Mouse (Mus musculus) cortical plate, adult 2 months (tissue): ENCODE data around the gene Nos3. TPM values are rescaled to one million over a fixed set of nuclear protein-coding genes. Genes with fewer than 3 reads are reported as not detected.
A peak's percentile ranks its signal among the peaks of the same experiment; 100 is the strongest.

Source experiments
- H3K27ac ChIP-seq: fragments of 200-500 bp; 2 replicates; pipeline ENCODE4 v1.5.1; 2012; ENCODE audit warnings: low read length, control low read depth, inconsistent platforms; ENCODE audit not compliant: insufficient read depth
- H3K4me1 ChIP-seq: fragments of 200-500 bp; 2 replicates; pipeline ENCODE4 v1.6.1; 2011; ENCODE audit warnings: low read length; ENCODE audit not compliant: control insufficient read depth, insufficient read depth
- H3K4me3 ChIP-seq: fragments of 200-500 bp; 2 replicates; pipeline ENCODE4 v1.5.1; 2011; ENCODE audit warnings: mild to moderate bottlenecking, low read length, control low read depth; ENCODE audit not compliant: insufficient read depth
- CTCF ChIP-seq: fragments of 200-500 bp; IDR thresholded peaks from 2 replicates; pipeline ENCODE4 v1.5.1; 2011; ENCODE audit warnings: mild to moderate bottlenecking, control low read depth, low read length; ENCODE audit not compliant: insufficient read depth; ENCODE audit errors: extremely low read depth
- POLR2A ChIP-seq: fragments of 200-500 bp; IDR thresholded peaks from 2 replicates; pipeline ENCODE4 v1.6.1; 2011; ENCODE audit warnings: mild to moderate bottlenecking, low read length, control low read depth; ENCODE audit not compliant: insufficient read depth; ENCODE audit errors: extremely low read depth
- polyA plus RNA-seq: library from polyadenylated mRNA; depleted of rRNA; stranded (reverse); fragments of >200 nt; gene quantifications from 2 replicates; pipeline ENCODE4 v1.2.3, GENCODE M21; 2012

The Nos3 gene
- polyA plus RNA-seq, 1 experiment, result 10.4 TPM

DNA sequence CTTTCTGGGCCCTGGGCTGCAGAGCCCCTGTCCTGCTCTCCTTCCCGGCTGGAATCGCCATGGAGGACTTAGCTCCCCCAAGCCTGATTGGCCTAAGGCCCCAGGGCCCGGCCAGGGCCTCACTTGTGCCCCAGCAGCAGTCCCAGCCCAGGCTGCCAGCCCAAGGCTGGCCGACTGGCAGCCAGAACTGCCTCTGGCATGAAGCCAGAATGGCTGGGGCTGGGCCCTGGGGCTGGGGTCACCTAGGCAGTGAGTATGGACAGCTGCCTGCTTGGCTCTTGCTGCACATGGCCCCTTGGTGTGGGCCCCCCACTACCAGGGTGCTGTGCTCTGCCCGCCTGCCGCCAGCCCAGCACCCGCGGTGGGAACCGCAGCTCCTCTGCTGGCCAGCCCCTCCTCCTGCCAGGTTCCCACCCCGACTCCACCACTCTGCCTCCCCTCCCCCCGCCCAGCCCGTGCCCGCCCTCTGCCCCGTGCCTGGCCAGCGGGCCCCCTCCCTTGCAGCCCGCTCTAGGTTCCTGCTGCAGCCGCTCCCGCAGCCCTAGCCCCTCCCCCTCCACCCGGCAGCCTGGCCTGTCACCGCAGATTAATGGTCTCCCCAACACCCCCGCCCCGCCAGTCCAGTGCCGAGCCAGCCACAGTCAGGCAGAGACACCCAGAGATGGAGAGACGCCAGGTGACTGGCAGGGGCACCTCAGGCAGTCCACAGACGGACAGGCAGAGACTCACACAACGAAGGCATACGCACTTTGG is 35.2 kb upstream of the Nos3 start:
- Histone ChIP-seq H3K4me1 (no peaks in the 10 kb centered on the region; the same call in 1 of the 2 replicates), H3K4me3 (no peak overlapping the region), H3K27ac (no peak overlapping the region)
- TF ChIP-seq CTCF (no peak), POLR2A (no peak)

DNA sequence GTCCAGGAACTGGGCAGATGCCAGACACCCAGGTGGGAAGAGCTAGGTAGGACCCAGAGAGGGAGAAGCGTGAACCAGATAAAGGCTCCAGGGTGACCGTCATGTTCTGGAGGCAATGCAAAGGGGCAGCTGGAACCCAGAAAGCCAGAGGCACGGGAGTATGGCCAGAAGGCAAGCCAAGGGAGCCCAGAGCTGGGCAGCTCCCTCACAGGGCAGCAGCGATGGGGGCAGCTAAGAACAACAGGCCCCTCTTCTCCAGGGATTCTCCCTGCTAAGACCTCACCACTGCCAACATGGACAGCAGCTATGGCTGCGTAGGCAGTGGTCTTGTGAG is 34.7 kb upstream of the Nos3 start:
- H3K27ac ChIP-seq, result no peak overlapping the region
- H3K4me1 ChIP-seq, result no peaks in the 10 kb centered on the region; the same call in 1 of the 2 replicates
- H3K4me3 ChIP-seq, result no peak overlapping the region
- TF ChIP-seq CTCF, result no peak
- no peak for TF ChIP-seq POLR2A

DNA sequence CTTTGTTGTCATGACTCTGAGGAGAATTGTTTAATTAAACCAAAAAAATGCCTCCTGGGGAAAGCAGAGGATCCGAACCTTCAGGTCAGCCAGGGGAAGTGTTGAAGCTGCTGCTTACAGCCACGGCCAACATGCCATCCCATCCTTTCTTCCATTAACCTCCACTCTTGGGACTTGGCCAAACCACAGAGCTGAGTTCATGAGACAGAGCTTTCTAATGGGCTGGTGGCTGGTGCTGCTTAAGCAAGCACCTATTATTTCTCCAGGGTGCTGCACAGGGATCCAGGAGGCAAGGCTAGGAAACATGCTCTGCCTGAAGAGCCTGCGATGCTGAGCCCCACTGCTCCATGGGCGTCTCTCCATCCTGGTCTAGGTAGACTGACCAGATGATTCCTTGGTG is 32.2 kb upstream of the Nos3 start:
- TF ChIP-seq CTCF (no peak), POLR2A (no peak)

GRCm38 (mm10) chr5:24334749-24335148 is 29.9 kb upstream of the Nos3 start:
- TF ChIP-seq CTCF, result no peak
- TF ChIP-seq POLR2A, result no peak
- Histone ChIP-seq H3K4me3 (no peak overlapping the region), H3K27ac (no peak overlapping the region), H3K4me1 (no peaks in the 10 kb centered on the region)

More for the DNA sequence above, 32.2 kb upstream of the Nos3 start:
- H3K27ac ChIP-seq, result no peak overlapping the region
- H3K4me3 ChIP-seq, result no peak overlapping the region
- no peaks in the 10 kb centered on the region; the same call in 1 of the 2 replicates for H3K4me1 ChIP-seq

- no peaks in the 10 kb centered on the region for H3K4me1 ChIP-seq
- TF ChIP-seq CTCF (peak; percentile 86), POLR2A (no peak)
- no peak overlapping the region for H3K4me3 ChIP-seq
- no peak overlapping the region for H3K27ac ChIP-seq
Measured at GRCm38 (mm10) chr5:24335888-24336511, 28.6 kb upstream of the Nos3 start.

DNA sequence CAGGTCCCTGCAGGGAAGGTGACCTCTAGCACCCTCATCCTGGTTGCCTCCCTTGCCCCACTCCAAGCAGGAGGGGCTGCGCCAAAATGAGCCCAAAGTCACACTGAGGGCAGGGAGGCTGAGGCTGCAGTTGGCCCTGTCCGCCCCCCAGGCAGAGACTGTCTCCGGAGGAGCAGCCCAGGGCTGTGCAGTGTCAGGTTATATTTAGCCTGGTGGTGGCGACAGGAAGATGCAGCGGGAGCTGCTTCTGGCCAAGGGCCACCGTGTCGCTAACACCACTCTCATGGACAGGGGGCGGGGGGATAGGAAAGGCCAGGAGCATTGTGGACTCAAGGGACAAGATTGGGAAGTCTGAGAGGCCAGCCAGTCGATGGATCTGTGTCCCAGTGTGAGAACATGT is 27.2 kb upstream of the Nos3 start:
- Histone ChIP-seq H3K27ac (no peak overlapping the region), H3K4me1 (no peaks in the 10 kb centered on the region), H3K4me3 (no peak overlapping the region)
- TF ChIP-seq CTCF (no peak), POLR2A (no peak)

DNA sequence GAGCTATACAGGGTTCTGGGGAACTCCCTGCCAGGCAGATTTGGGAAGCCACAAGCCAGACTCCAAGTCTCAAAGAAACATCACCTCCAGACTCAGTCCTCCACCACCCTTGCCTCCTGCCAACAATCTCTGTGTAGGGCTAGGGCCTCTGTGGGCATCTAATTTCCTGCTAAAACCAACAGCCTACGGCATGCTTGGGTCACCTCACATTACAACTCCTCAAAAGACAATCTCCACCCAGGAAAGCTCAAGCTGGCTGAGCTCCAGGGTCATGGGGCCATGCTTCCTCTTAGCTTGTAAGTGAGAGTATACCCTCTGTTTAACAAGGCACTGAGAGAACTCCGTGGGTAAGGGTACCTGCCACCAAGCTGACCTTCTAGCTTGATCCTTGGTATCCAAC is 26.8 kb upstream of the Nos3 start:
- TF ChIP-seq POLR2A (no peak), CTCF (no peak)
- Histone ChIP-seq H3K27ac (no peak overlapping the region), H3K4me3 (no peak overlapping the region), H3K4me1 (no peaks in the 10 kb centered on the region)

GRCm38 (mm10) chr5:24342205-24342963 is 22.2 kb upstream of the Nos3 start:
- H3K27ac ChIP-seq, result no peak overlapping the region
- H3K4me1 ChIP-seq, result no peaks in the 10 kb centered on the region
- TF ChIP-seq CTCF, result no peak
- TF ChIP-seq POLR2A, result no peak
- H3K4me3 ChIP-seq, result no peak overlapping the region

DNA sequence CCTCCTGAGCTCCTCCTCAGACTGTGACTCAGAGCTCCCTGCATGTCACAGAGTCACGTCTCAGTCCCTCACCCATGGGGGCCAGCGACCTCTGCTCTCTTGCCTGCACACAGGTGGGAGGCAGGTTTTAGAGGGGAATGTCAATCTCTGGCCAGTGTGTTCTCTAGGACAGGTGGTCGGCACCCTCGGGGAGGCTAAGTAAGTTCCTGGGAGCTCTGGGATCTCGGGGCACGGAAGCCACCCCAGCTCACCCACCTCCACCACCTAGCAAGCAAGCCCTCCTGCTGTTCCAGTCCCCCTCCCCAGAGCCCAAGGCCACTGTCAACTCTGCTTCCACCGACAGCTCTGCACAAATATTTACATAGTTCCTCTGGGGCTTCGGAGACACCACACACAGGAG is 21.6 kb upstream of the Nos3 start:
- H3K4me1 ChIP-seq, result no peaks in the 10 kb centered on the region
- no peak overlapping the region for H3K27ac ChIP-seq
- no peak overlapping the region for H3K4me3 ChIP-seq
- no peak for TF ChIP-seq CTCF
- no peak for TF ChIP-seq POLR2A

DNA sequence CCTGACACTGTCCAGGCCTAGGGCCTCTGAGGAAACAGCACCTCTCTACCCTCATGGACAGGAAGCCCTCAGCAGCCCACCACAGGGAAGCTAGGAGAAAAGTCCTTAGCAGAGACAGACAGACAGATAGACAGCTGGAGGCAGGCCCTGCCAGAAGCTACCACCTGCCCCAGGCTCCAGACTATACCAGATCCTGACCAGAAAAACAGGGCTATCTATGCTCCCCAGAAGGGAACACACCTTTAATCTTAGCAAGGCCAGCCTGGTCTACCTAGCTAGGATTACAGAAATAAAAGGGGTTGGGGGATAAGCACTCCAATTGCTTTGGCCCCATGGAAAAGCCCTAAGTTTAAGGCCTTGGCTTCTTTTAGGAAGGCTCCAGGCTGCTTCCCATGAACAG is 21.2 kb upstream of the Nos3 start:
- H3K4me3 ChIP-seq, result no peak overlapping the region
- H3K4me1 ChIP-seq, result no peaks in the 10 kb centered on the region
- no peak overlapping the region for H3K27ac ChIP-seq
- TF ChIP-seq POLR2A, result no peak
- TF ChIP-seq CTCF, result no peak
